Mouse (Mus musculus) cerebellum, postnatal 14 days (tissue): ENCODE data around the gene Dolpp1.

ENCODE experiments used
- DNase-seq, 2 experiments: peaks; one replicate each; pipeline ENCODE4 v3.0.0; 2021; ENCODE audit warnings: mixed read lengths in 2 of 2

Gene Dolpp1

DNA sequence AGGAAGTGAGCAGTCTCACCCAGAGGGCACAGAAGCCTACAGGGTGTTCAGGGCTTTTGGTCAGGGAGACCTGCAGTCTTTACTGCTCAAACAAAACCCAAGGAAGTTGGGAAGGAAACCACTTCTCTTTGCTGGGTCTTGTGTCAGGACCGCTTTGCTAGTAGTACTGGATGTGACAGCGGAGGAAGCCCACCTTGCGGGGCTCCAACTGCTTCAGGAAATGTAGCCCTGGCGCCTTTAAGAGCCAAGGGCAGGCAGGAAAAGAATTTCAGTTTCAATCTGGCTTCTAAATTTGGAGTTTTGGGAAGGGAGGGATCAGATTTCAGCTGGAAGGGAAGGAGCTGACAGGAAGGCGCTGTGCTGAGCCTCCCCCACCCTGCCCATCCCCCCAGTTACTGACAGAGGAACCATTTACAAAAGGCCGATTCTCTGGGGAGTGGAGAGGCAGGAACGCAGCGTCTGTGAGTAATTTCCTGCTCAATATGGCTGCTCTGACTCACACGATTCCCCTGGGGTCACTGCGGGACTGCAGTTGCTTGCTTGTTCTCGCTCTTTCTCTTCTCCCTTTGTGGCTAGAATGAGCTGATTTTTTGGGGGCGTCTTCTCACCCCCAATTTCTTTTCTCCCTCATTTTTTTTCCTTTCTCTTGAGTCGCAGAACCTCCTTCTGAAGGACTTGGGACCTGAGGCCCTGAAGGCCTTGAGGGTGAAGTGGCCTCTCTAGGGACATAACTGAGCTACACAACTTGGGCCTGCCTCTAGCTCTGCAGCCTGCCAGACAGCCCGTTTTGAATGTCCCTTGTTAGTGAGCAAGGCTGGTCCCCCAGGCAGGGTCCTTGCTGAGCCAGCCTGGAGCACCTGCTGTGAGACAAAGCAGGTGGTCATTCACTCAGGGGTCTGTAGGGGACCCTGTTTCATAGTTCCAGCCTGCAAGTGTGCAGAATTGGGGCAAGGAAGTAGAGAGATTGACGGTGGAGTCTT, 49.8 kb downstream of the Dolpp1 start:
- peak; percentile 52 to 68 for DNase-seq

DNA sequence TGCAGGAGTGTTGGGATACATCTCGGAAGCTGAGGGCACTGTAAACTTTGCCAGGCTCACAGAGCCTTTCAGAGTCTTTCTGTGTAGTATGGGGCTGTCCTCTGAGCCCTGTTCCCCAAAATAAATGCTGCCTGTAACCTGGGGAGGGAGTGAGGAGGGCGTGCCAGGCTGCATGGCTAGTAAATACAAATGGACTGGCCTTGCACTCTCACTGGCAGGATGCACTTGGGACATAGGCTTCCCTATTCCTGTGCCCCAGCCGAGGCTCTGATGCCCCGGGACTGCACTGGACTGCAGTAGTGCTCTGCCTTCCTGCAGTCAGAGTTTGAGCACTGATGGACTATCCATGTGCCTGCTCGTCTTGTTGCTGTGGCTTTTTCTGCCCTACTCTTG, 50.4 kb downstream of the Dolpp1 start:
- DNase-seq: no peak

DNA sequence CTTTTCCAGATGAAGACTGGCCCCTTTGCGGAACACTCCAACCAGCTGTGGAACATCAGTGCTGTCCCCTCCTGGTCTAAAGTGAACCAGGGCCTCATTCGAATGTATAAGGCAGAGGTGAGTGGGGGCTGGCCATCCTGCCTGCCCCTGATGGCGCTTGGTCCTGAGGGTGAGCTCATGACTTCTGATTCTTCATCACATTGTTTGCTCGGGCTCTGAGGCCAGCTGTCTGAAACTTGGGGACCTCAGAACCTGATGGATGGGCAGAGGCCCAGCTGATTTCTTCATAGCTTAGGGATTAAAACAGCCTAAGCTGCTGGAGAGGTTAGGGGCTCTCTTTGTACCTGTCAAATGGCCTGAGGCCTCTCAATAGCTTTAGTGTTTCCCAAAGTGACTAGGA, 51.2 kb downstream of the Dolpp1 start:
- DNase-seq: no peak

DNA sequence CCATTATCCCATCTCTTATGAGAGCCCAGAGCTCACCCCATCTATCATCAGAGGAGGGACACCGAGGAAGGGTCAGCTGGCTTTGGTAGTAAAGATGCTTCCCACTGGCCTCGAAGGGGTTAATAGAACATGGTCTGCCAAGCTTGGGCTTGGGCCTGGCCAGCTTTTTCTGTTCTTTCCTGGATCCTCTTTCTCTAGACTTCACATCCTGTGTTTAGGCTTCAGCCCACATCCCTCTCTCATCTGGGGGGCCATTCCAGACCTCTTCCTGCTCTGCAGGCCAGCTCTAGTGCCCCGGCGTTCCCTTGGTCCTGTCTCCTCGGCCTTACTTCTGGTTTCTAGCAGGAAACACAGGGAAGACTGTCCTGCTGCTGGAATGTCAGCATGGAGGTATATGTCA, 52.0 kb downstream of the Dolpp1 start:
- no peak for DNase-seq

DNA sequence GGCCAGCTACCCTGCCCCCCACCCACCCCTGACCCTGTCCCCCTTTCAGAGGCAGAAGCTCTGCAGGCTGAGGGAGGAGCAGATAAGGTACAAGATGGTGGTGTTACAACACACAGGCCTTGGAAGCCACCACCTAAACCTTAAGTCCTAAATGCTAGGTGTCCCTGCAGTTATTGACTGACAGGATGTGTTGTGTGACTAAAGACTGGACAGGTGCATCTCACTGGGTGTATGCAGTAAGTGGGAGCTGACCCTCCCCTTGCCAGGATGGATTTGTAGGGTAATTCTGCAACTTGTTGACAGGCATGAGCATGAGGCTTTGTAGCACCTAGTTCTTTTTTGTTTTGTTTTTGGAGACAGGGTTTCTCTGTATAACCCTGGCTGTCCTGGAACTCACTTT, 52.4 kb downstream of the Dolpp1 start:
- no peak for DNase-seq

DNA sequence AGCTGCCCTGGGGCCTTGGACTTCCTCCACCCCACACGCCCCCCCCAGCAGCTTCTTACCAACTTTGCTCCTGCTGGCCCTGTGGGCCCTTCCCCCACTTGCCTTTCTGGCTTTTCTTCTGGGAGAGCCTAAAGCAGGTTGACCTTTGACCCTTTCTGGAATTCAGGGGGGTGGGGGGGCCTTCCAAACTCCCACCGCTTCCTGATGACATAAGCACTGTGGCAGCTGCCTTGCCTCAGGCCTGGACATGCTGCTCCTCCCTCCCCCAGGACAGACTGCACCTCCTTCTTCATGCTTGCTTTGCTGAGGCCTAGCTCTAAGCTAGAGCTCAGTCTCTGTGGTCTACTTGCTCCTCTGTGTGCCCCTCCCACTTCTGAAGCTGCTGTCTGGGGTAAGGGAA, 53.3 kb downstream of the Dolpp1 start:
- no peak for DNase-seq

DNA sequence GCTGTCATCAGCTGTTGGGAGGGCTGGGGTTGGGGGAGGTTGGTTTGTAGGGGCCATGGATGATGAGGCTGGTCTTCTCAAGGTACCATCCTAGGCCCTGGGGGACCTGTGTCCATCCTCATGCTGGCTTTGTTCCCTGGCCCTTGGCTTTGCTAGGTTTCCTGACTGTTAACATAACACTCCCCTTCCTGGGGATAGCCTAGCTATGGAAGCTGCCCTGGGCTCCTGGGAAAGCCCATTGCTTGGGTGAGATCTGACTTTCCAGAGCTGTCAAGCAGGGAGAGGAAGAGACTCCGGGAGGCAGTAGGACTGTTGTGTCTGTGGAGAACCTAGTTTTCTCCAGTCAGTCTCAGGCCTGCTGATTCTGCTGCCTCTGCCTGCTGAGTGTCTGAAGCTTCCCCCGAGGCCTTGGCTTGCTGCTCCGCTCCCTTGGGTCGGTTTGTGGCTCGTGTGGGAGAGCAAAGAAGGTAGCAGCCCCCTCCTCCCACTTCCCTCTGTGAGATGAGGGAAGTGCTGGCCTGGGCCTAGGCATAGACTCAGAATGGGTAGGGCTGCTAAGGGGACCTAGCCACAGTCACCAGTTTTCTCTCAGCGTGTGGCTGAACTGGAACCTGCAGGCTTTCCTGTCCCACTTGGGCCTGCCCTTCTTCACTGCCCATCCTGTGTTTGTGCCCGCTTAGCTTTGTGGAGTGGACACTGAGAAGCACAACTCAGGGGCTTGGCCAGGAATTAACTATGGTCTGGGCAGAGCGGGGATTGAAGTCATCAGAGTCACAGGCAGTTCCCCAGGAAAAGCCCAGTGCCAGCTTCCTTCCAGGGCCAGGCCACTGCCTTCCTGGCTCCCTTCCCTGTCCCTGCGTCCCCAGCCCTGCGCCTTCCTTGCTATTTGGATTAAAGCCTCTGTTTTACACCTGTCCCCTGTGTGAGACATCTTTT, 55.1 kb downstream of the Dolpp1 start:
- peak; percentile 76 to 79 for DNase-seq

DNA sequence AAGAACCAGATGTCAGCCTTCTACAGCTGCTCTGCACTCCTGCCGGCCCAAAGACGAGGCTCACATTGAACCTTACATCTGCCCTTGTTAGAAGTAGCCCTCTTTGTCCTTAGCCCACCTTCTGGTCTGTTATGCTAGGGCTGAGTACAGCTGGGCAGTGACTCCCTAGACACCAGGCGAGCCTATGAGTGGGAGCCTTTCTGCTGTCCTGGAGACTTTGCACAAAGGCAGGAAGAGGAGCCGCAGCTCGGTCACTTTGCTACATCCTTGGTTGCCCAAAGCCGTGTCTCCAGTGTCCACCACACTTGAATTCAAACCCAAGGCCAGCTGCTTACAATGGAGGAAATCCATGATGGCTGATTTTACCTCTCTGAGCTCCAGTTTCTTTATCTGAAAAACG, 56.3 kb downstream of the Dolpp1 start:
- DNase-seq: no peak
